Mouse (Mus musculus) heart, embryonic 10.5 days (tissue): ENCODE measurements at regions not wholly inside any gene's neighbourhood (a gene's known extent, or its start where the extent isn't known, plus 50 kb on each side); places are given as distances from the start of the nearest gene placed in this dataset.

Experiments
- DNase-seq: peaks from one replicate; pipeline ENCODE4 v3.0.0-alpha.2; 2017; ENCODE audit warnings: low spot score
- H3K27ac ChIP-seq: fragments of 300-500 bp; sonication (generic); 2 replicates; pipeline ENCODE4 v1.5.1; 2016; ENCODE audit warnings: mild to moderate bottlenecking
- H3K27me3 ChIP-seq: fragments of 300-500 bp; sonication (generic); 2 replicates; pipeline ENCODE4 v1.6.1; 2016; ENCODE audit warnings: mild to moderate bottlenecking; ENCODE audit not compliant: poor library complexity, insufficient read depth, severe bottlenecking
- H3K36me3 ChIP-seq: fragments of 300-500 bp; sonication (generic); 2 replicates; pipeline ENCODE4 v1.6.1; 2016; ENCODE audit warnings: mild to moderate bottlenecking, moderate library complexity
- H3K4me1 ChIP-seq: fragments of 300-500 bp; sonication (generic); 2 replicates; pipeline ENCODE4 v1.6.1; 2016; ENCODE audit warnings: mild to moderate bottlenecking
- H3K4me3 ChIP-seq: fragments of 300-500 bp; sonication (generic); 2 replicates; pipeline ENCODE4 v1.5.1; 2016; ENCODE audit warnings: mild to moderate bottlenecking, moderate library complexity
- H3K9me3 ChIP-seq: fragments of 300-500 bp; sonication (generic); 2 replicates; pipeline ENCODE4 v1.6.1; 2016; ENCODE audit warnings: mild to moderate bottlenecking, moderate library complexity
- WGBS: fragments of 180-500 bp; shearing (Covaris S2); methylation state at CpG from one replicate; pipeline ENCODE4 v1.1.7; 2016; 5-methylcytosine and 5-hydroxymethylcytosine counted together

- H3K36me3 ChIP-seq = no peaks in the 10 kb centered on the region
- H3K4me1 ChIP-seq = no peaks in the 10 kb centered on the region
- H3K4me3 ChIP-seq = no peak overlapping the region
- no peak overlapping the region for H3K27ac ChIP-seq
- 60% methylated on average over 3 of the region's 3 CpGs for WGBS
- H3K9me3 ChIP-seq = no peaks in the 10 kb centered on the region
- no peak for DNase-seq
- no peaks in the 10 kb centered on the region for H3K27me3 ChIP-seq
Observed at GRCm38 (mm10) chr19:26340155-26340554, 264.7 kb upstream of the Smarca2 start.

DNA sequence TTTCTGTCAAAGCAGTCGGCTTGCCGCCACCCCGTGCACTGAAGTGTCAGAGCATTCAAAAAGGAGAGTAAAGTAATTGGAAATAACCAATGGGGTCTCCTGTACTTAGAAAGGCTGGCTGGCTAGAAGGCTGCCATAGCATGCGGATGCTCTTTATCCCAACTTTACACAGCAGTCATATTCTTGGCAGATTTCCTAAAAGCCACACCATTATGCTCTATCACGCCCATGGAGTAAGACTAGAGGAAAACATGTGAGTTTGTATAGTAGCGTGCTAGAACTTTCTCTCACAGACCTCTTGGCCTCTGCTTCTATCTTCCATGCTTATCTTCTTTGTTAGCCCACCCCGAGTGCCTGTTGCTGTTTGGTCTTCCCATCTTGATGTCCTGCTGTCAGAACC is 249.8 kb upstream of the Smarca2 start:
- Histone ChIP-seq H3K36me3 (no peaks in the 10 kb centered on the region), H3K4me3 (no peak overlapping the region), H3K4me1 (no peaks in the 10 kb centered on the region), H3K9me3 (no peaks in the 10 kb centered on the region), H3K27ac (no peak overlapping the region), H3K27me3 (no peaks in the 10 kb centered on the region)
- DNase-seq = no peak
- WGBS = 78% methylated on average over 7 of the region's 7 CpGs

GRCm38 (mm10) chr19:26383961-26384381 is 220.9 kb upstream of the Smarca2 start:
- H3K4me3 ChIP-seq = no peak overlapping the region
- no peak for DNase-seq
- H3K4me1 ChIP-seq = no peaks in the 10 kb centered on the region
- H3K36me3 ChIP-seq = no peaks in the 10 kb centered on the region
- H3K27me3 ChIP-seq = no peaks in the 10 kb centered on the region
- 84% methylated on average over 4 of the region's 4 CpGs for WGBS
- H3K27ac ChIP-seq = no peak overlapping the region
- H3K9me3 ChIP-seq = no peaks in the 10 kb centered on the region

DNA sequence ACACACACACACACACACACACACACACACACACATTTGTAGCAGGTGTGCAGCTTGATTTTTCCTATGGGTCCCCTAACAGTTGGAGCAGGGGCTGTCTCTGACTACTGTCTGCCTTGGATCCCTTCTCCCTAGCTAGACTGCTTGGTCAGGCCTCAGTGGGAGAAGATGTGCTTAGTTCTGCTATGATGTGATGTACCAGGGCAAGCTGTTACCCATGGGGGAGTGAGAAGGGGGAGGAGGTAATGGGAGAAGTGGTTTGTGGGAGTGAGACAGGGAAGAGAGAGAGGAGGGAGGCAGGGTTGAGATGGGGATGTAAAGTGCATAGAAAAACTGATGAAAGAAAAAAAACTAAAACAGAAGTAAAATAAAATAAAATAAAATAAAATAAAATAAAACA is 218.8 kb upstream of the Smarca2 start:
- H3K4me1 ChIP-seq = no peaks in the 10 kb centered on the region

GRCm38 (mm10) chr19:26412684-26413083 is 192.2 kb upstream of the Smarca2 start:
- DNase-seq = no peak
- WGBS = 79% methylated on average over 2 of the region's 2 CpGs
- H3K27ac ChIP-seq = no peak overlapping the region
- no peaks in the 10 kb centered on the region for H3K9me3 ChIP-seq
- no peaks in the 10 kb centered on the region for H3K4me1 ChIP-seq
- no peaks in the 10 kb centered on the region for H3K27me3 ChIP-seq
- no peak overlapping the region for H3K4me3 ChIP-seq
- no peaks in the 10 kb centered on the region for H3K36me3 ChIP-seq

More for the DNA sequence above, 218.8 kb upstream of the Smarca2 start:
- Histone ChIP-seq H3K27ac (no peak overlapping the region), H3K36me3 (no peaks in the 10 kb centered on the region), H3K9me3 (no peaks in the 10 kb centered on the region), H3K4me3 (no peak overlapping the region), H3K27me3 (no peaks in the 10 kb centered on the region)
- no peak for DNase-seq

GRCm38 (mm10) chr19:26414476-26415024 is 190.3 kb upstream of the Smarca2 start:
- Histone ChIP-seq H3K4me1 (no peaks in the 10 kb centered on the region), H3K27me3 (no peaks in the 10 kb centered on the region), H3K27ac (no peak overlapping the region), H3K9me3 (no peaks in the 10 kb centered on the region), H3K36me3 (no peaks in the 10 kb centered on the region), H3K4me3 (no peak overlapping the region)
- DNase-seq = no peak
- 76% methylated on average over 6 of the region's 6 CpGs for WGBS

DNA sequence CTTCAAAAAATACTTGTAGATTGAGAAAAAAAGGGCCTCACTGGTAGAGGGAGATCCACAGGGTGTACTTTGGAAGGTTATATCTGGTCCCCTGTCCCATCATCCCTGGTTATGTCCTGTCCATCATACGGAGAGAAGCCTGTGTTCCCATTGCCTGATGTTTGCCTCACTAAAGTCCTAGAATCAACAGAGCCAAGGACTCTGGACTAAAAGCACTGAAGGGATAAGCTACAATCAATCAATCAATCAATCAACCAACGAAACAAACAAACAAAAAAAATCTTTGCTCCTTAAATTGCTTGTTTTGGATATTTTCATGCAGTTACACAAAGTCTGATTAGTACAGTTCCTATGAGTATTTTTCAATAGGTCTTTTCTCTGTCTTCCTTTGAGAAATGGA is 185.1 kb upstream of the Smarca2 start:
- no peak overlapping the region for H3K4me3 ChIP-seq
- H3K4me1 ChIP-seq = no peaks in the 10 kb centered on the region
- no peaks in the 10 kb centered on the region for H3K9me3 ChIP-seq
- H3K36me3 ChIP-seq = no peaks in the 10 kb centered on the region
- no peak overlapping the region for H3K27ac ChIP-seq
- H3K27me3 ChIP-seq = no peaks in the 10 kb centered on the region
- DNase-seq = no peak
- 69% methylated on average over 2 of the region's 2 CpGs for WGBS

DNA sequence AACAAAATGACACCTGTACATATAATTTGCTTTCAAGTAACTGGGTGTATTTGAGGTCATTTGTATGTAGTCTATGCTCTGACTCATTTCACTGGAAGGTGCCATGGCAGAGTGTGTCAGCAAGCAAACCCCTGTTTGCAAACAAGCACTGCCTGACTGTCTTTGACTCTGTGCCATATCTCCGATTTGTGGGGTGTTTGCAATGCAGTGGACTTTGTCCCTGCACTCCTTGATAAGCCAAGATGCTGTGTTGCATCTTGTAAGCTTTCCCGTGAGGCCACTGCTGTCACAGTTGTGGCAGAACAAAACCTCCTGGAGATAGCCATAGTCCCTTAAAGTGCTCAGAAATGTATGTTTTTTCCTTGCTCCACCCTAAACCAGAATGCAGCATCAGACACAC is 165.7 kb upstream of the Smarca2 start:
- WGBS = 69% methylated on average over 2 of the region's 2 CpGs
- no peak for DNase-seq
- H3K4me3 ChIP-seq = no peak overlapping the region
- H3K27me3 ChIP-seq = no peaks in the 10 kb centered on the region
- no peaks in the 10 kb centered on the region for H3K9me3 ChIP-seq
- no peaks in the 10 kb centered on the region for H3K4me1 ChIP-seq
- no peaks in the 10 kb centered on the region for H3K36me3 ChIP-seq
- H3K27ac ChIP-seq = no peak overlapping the region

GRCm38 (mm10) chr19:26445309-26445708 is 159.5 kb upstream of the Smarca2 start:
- no peak overlapping the region for H3K27ac ChIP-seq
- H3K36me3 ChIP-seq = no peaks in the 10 kb centered on the region
- WGBS = 75% methylated on average over 4 of the region's 4 CpGs
- no peak overlapping the region for H3K4me3 ChIP-seq
- H3K4me1 ChIP-seq = no peaks in the 10 kb centered on the region
- no peaks in the 10 kb centered on the region for H3K27me3 ChIP-seq
- no peak for DNase-seq
- H3K9me3 ChIP-seq = no peaks in the 10 kb centered on the region

DNA sequence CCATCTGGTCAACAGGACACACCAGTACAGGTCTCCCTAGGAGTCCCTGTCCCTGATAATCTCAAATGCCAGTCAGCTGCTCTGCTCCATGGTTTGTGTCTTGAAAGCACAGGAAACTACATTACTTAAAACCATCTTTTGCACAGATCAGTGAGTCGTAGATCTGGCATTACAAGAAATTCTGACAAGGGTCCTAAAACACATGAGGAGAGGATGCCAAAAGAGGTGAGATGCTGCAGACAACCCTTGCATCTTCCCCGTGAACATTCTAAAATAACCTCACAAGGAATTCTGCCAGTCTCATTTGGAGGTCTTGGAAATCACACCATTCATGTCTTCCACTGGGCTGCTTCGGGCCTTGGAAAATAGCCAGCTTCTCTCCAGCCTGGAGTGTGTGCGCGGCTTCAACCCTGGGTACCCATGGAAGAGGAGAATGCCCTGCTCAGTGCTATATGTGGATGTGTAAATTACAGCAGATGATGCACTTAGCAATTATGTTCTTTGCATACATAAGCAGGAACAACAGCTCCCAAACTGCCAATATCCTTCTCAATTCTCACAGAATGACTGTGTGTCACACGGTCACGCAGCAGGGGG is 157.3 kb upstream of the Smarca2 start:
- DNase-seq = no peak
- Histone ChIP-seq H3K4me1 (no peaks in the 10 kb centered on the region), H3K27ac (no peak overlapping the region), H3K36me3 (no peaks in the 10 kb centered on the region), H3K27me3 (no peaks in the 10 kb centered on the region), H3K9me3 (no peaks in the 10 kb centered on the region), H3K4me3 (no peak overlapping the region)
- WGBS = 80% methylated on average over 7 of the region's 7 CpGs

GRCm38 (mm10) chr19:26461712-26462111 is 143.1 kb upstream of the Smarca2 start:
- Histone ChIP-seq H3K36me3 (no peaks in the 10 kb centered on the region), H3K4me3 (no peak overlapping the region), H3K27me3 (no peaks in the 10 kb centered on the region), H3K4me1 (no peaks in the 10 kb centered on the region), H3K27ac (no peak overlapping the region), H3K9me3 (no peaks in the 10 kb centered on the region)
- DNase-seq = no peak
- WGBS = 46% methylated on average over 4 of the region's 4 CpGs

- H3K27ac ChIP-seq = no peak overlapping the region
- no peaks in the 10 kb centered on the region for H3K27me3 ChIP-seq
- no peaks in the 10 kb centered on the region for H3K4me1 ChIP-seq
- no peaks in the 10 kb centered on the region for H3K36me3 ChIP-seq
- no peaks in the 10 kb centered on the region for H3K9me3 ChIP-seq
- no peak for DNase-seq
- 33% methylated on average over 2 of the region's 2 CpGs for WGBS
- no peak overlapping the region for H3K4me3 ChIP-seq
Observed at GRCm38 (mm10) chr19:26465228-26465627, 139.6 kb upstream of the Smarca2 start.

GRCm38 (mm10) chr19:26466244-26466643 is 138.6 kb upstream of the Smarca2 start:
- no peaks in the 10 kb centered on the region for H3K4me1 ChIP-seq
- H3K4me3 ChIP-seq = no peak overlapping the region
- H3K27ac ChIP-seq = no peak overlapping the region
- no peak for DNase-seq
- H3K36me3 ChIP-seq = no peaks in the 10 kb centered on the region
- no peaks in the 10 kb centered on the region for H3K27me3 ChIP-seq
- WGBS = 83% methylated on average over 4 of the region's 4 CpGs
- no peaks in the 10 kb centered on the region for H3K9me3 ChIP-seq

DNA sequence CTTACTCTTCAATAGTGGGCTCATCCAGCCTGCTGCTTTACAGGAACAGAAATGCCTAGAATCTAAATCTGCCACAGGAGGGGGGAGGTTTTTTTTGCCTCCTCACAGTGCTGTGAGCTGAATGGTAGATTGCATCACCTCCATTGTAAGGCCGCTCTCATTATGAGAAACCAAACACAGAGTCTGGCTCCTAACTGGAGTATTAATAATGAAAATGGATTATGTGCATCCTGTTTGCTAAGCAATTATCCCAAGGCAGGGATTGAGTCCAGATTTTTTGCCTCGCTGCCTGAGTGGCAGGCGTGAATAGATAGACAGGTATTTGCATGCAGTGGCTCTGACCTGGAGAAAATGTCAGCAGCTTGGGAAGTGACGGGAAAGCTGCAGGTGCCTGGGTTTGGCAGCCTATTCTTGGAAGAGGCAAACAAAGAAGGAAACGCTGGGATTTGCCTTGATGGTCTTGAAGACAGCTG is 137.6 kb upstream of the Smarca2 start:
- no peaks in the 10 kb centered on the region for H3K4me1 ChIP-seq
- no peaks in the 10 kb centered on the region for H3K27me3 ChIP-seq
- WGBS = 54% methylated on average over 5 of the region's 5 CpGs
- H3K4me3 ChIP-seq = no peak overlapping the region
- no peak for DNase-seq
- H3K36me3 ChIP-seq = no peaks in the 10 kb centered on the region
- no peak overlapping the region for H3K27ac ChIP-seq
- H3K9me3 ChIP-seq = no peaks in the 10 kb centered on the region
